Mouse (Mus musculus) thymus, adult 2 months (tissue): ENCODE data around the gene Hlf.

Source experiments
- CTCF ChIP-seq: fragments of 200-500 bp; IDR thresholded peaks from 2 replicates; pipeline ENCODE4 v1.5.1; 2012; ENCODE audit warnings: mild to moderate bottlenecking, control low read depth, low read length, moderate library complexity, borderline replicate concordance; ENCODE audit not compliant: control insufficient read depth, poor library complexity, insufficient read depth; ENCODE audit errors: extremely low read depth
- POLR2A ChIP-seq: fragments of 200-500 bp; IDR thresholded peaks from 2 replicates; pipeline ENCODE4 v1.6.1; 2012; ENCODE audit warnings: mild to moderate bottlenecking, low read length, control low read depth, moderate library complexity; ENCODE audit not compliant: control insufficient read depth, poor library complexity, insufficient read depth; ENCODE audit errors: extremely low read depth

DNA sequence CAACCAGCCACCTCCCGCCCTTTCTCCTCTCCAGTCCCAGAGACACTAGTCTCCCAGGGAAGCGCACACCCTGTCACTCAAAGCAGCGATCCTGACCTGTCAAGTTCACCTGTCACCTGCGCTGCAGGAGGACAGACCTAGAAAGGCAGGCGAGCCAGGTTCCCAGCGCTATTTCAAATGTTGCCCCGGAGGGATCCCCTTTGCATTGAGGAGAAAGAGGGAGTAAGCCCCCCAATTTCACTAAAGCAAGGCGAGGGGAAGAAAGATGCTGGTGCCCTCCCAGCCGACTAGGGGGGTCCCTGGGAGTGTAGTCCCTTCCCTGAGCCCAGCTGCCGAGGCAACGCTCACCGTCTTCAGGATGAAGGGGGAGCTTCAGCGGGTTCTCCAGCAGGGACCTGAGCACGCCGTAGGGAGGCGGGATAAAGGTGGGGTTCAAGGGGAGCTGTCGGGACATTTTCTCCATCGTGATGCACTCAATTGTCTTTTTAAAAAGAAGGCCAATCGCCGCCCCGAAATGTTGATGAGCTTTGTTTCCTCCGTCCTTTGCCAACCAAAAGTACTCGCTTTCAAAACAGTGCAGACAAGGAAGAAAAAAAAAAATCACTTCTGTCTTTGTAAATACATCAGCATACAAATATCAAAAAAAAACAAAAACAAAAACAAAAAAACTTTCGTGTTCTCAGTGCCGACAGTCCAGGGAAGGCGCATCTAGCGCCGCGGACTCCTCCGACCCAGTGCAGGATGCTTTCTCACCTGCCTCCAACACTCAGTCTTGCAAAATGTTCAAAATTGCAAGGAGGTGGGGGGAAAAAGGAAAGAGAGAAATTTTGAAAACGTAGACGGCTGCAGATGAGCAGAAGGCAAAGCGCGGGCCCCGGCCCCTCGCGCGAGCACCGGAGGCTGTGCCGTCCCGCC, 536 bp downstream of the Hlf start:
- TF ChIP-seq POLR2A (no peak), CTCF (no peak)
